In genomic region chr4:132180710-132181109, GRCm38 (mm10) we compare ENCODE assay signal across 9 mouse cellular contexts. TPM values are rescaled to one million over a fixed set of nuclear protein-coding genes. Genes with fewer than 3 reads are reported as not detected.
A peak's percentile ranks its signal among the peaks of the same experiment; 100 is the strongest.
DNase-seq lines count a peak whose midpoint lies in the region.
"Had no signal": no experiment of that assay in that cellular context is flagged by ENCODE, and none has a peak within 500 bp of the region (broad histone marks: within the 10 kb centered on the region; RNA-seq: fewer than 3 reads in every experiment).

No protein-coding gene starts in this region.

- no peak overlapping the region for H3K4me3 ChIP-seq in limb, embryonic 10.5 days

- peaks cover 52% of the 10 kb centered on the region for H3K36me3 ChIP-seq in limb, embryonic 10.5 days

- no peaks in the 10 kb centered on the region for H3K27me3 ChIP-seq in limb, embryonic 10.5 days (ENCODE audit: low read depth, poor library complexity, severe bottlenecking)

- H3K9me3 ChIP-seq in limb, embryonic 10.5 days (replicated peaks) = no peaks in the 10 kb centered on the region

- WGBS in limb, embryonic 10.5 days = 78% methylated on average over 9 of the region's 9 CpGs

- peaks cover 5% of the 10 kb centered on the region; the same call in 1 of the 2 replicates for H3K4me1 ChIP-seq in limb, embryonic 10.5 days

- intact Hi-C loops in heart, postnatal 25 days (cut with DNase I) = loop anchor here (5.0 kb wide), 1 partner anchor 162 kb away; no protein-coding TSS in a partner anchor

- peak; percentile 64 for DNase-seq in heart, postnatal 4 days
- no peak for DNase-seq in heart, postnatal 25 days (ENCODE audit: low spot score)
- DNase-seq in ovary, postnatal 36 days (ENCODE audit: low spot score) = peak; percentile 21
- DNase-seq in ovary, postnatal 10 days (ENCODE audit: low spot score) = no peak
- peak; percentile 15 to 52 for DNase-seq in adrenal gland, postnatal 36 days
- peak; percentile 49 for DNase-seq in limb, embryonic 10.5 days (ENCODE audit: low spot score)
- peak; percentile 64 for DNase-seq in thymus, postnatal 4 days
- DNase-seq in urinary bladder, adult 18-20 months (ENCODE audit: low spot score in 2 of 2) = no peak

- no peak overlapping the region for H3K27ac ChIP-seq in limb, embryonic 10.5 days
- H3K27ac ChIP-seq: macrophage had no signal

RNA-seq across cellular contexts. Expression of gene Ythdf2, which starts 31.4 kb away (rescaled TPM):
- 10 to 100 TPM; 48.2 to 51.9 TPM for total RNA-seq in heart, postnatal 4 days (2021)
- 10 to 100 TPM; 26.1 to 27.9 TPM for total RNA-seq in heart, postnatal 25 days (2021)
- total RNA-seq in adrenal gland, postnatal 36 days (2021) = 10 to 100 TPM; 48.1 to 57.0 TPM
- polyA plus RNA-seq in limb, embryonic 10.5 days (2016; fragmentation: Nextera tagmentation; extraction: Ambion mirVana) = 151 TPM in 2 replicates

RNA-seq across cellular contexts. Expression of gene Oprd1, which starts 36.4 kb away (rescaled TPM):
- total RNA-seq in heart, postnatal 4 days (2021) = under 1 TPM; 0.45 to 0.54 TPM
- under 1 TPM; 0.20 to 0.23 TPM for total RNA-seq in heart, postnatal 25 days (2021)
- under 1 TPM; 0.79 to 0.82 TPM for total RNA-seq in adrenal gland, postnatal 36 days (2021)
- polyA plus RNA-seq in limb, embryonic 10.5 days (2016; fragmentation: Nextera tagmentation; extraction: Ambion mirVana) = 0.16 and 0.19 TPM in 2 replicates

Comparison
In these comparisons a context has a peak if more than half of its experiments do, and no peak if none do; other contexts are left out.
1. DNase-seq: peak in heart, postnatal 4 days (single experiment), ovary, postnatal 36 days (single experiment), adrenal gland, postnatal 36 days (2 of 2), limb, embryonic 10.5 days (single experiment) and thymus, postnatal 4 days (single experiment); none in heart, postnatal 25 days (single experiment), ovary, postnatal 10 days (single experiment) and urinary bladder, adult 18-20 months (0 of 2).